Mouse (Mus musculus): ENCODE data around the gene Plekha1. TPM values are rescaled to one million over a fixed set of nuclear protein-coding genes. Genes with fewer than 3 reads are reported as not detected.

The Plekha1 gene
- polyA plus RNA-seq, 1 experiment from 2014 or later = 65.4 TPM

GRCm38 (mm10) chr7:130948563-130949208, 83.1 kb downstream of the Plekha1 start:
- 71% methylated on average over 5 of the region's 5 CpGs for WGBS
- H3K27ac ChIP-seq = no peak overlapping the region
- ATAC-seq (ENCODE audit: low FRiP score) = no peak

DNA sequence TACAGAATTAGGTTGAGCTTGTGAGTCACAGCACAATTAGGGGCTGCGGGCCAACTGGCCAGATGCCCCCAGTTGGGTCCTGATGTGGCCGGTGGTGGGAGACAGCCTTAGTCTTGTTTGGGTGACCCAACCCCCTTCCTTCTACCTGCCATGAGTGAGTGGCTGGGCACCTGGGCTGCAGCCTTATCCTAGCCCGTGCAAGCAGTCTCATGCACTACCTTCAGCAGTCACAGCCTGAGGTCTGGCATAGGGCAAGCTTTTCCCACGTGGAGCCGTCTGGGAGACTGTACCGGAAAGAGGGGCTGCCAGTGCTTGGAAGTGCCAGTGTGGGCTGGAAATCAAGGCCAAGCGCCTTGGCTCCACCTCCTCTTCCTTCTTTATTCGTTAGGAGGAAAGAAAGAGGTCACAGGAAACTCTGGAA, 83.8 kb downstream of the Plekha1 start:
- Histone ChIP-seq H3K27me3 (no peaks in the 10 kb centered on the region), H3K4me2 (no peak overlapping the region), H3K36me3 (no peaks in the 10 kb centered on the region), H3K4me3 (no peak overlapping the region), H3K27ac (no peak overlapping the region), H3K9me3 (no peaks in the 10 kb centered on the region), H3K4me1 (replicated peaks) (no peaks in the 10 kb centered on the region; the same call in 1 of the 2 replicates), H3K9ac (no peak overlapping the region)
- 53% methylated on average over 8 of the region's 8 CpGs for WGBS
- no peak for ATAC-seq (ENCODE audit: low FRiP score)

More at GRCm38 (mm10) chr7:130948563-130949208, 83.1 kb downstream of the Plekha1 start:
- H3K4me2 ChIP-seq = no peak overlapping the region
- no peaks in the 10 kb centered on the region for H3K27me3 ChIP-seq
- no peak overlapping the region for H3K9ac ChIP-seq
- no peaks in the 10 kb centered on the region; the same call in 1 of the 2 replicates for H3K4me1 ChIP-seq (replicated peaks)
- no peaks in the 10 kb centered on the region for H3K36me3 ChIP-seq
- no peak overlapping the region for H3K4me3 ChIP-seq
- no peaks in the 10 kb centered on the region for H3K9me3 ChIP-seq

DNA sequence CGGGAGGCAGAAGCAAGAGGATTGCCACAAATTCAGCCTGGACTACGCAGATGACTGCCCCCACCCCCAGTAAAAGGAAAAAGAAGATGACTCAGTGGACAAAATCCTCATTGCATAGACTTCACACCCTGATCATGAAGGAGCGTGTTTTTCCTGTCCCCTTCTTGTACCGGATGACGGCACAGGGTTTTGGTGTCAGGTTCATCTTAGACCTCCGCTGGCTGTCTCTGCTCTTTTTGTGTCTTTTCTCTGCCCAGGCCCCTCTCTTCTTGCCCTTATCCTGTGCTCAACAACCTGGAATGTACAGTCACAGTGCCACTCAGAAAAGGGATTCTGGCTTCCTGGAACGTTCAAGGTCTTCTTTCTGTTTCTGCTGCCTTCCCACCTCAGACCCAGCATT, 84.9 kb downstream of the Plekha1 start:
- no peaks in the 10 kb centered on the region; the same call in 1 of the 2 replicates for H3K4me1 ChIP-seq (replicated peaks)
- H3K36me3 ChIP-seq = no peaks in the 10 kb centered on the region
- H3K4me3 ChIP-seq = no peak overlapping the region
- no peaks in the 10 kb centered on the region for H3K27me3 ChIP-seq
- H3K4me2 ChIP-seq = no peak overlapping the region
- ATAC-seq (ENCODE audit: low FRiP score) = no peak
- 90% methylated on average over 7 of the region's 7 CpGs for WGBS
- no peak overlapping the region for H3K27ac ChIP-seq
- no peaks in the 10 kb centered on the region for H3K9me3 ChIP-seq
- no peak overlapping the region for H3K9ac ChIP-seq

- Histone ChIP-seq H3K4me2 (no peak overlapping the region), H3K36me3 (no peaks in the 10 kb centered on the region), H3K27me3 (no peaks in the 10 kb centered on the region), H3K9ac (no peak overlapping the region), H3K27ac (no peak overlapping the region), H3K4me1 (replicated peaks) (no peaks in the 10 kb centered on the region; the same call in 1 of the 2 replicates), H3K4me3 (no peak overlapping the region), H3K9me3 (no peaks in the 10 kb centered on the region)
- WGBS = 91% methylated on average over 5 of the region's 5 CpGs
- ATAC-seq (ENCODE audit: low FRiP score) = no peak
These were observed 85.4 kb downstream of the Plekha1 start for GRCm38 (mm10) chr7:130951004-130951403.

DNA sequence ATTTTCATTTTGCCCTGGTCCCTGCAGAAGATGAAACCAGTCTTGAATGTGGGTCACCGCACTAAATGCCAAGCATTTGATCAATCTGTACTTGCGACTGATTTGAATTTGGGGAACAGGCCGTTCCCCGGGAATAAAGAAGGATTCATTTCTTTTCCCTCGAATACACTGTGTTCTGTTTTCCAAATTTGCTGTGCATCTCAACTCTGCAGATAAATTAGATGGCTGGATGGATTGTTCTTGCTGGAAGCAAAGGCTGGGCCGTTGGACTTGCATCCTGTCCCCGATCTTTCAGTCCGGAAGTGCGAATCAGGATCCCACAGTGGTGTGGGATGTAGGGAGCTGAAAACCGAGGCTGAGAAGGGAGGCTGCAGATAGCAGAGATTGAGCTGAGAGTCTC, 87.8 kb downstream of the Plekha1 start:
- WGBS = 91% methylated on average over 10 of the region's 10 CpGs

GRCm38 (mm10) chr7:130954177-130954601, 88.6 kb downstream of the Plekha1 start:
- Histone ChIP-seq H3K9me3 (no peaks in the 10 kb centered on the region), H3K27ac (no peak overlapping the region), H3K9ac (no peak overlapping the region), H3K4me2 (no peak overlapping the region), H3K4me1 (replicated peaks) (no peaks in the 10 kb centered on the region; the same call in 1 of the 2 replicates), H3K4me3 (no peak overlapping the region), H3K36me3 (no peaks in the 10 kb centered on the region), H3K27me3 (no peaks in the 10 kb centered on the region)
- no peak for ATAC-seq (ENCODE audit: low FRiP score)
- WGBS = 92% methylated on average over 10 of the region's 10 CpGs

More for the DNA sequence above, 87.8 kb downstream of the Plekha1 start:
- H3K4me3 ChIP-seq = no peak overlapping the region
- H3K4me1 ChIP-seq (replicated peaks) = no peaks in the 10 kb centered on the region; the same call in 1 of the 2 replicates
- no peaks in the 10 kb centered on the region for H3K27me3 ChIP-seq
- no peak overlapping the region for H3K27ac ChIP-seq
- H3K4me2 ChIP-seq = no peak overlapping the region
- H3K9me3 ChIP-seq = no peaks in the 10 kb centered on the region
- ATAC-seq (ENCODE audit: low FRiP score) = no peak
- no peak overlapping the region for H3K9ac ChIP-seq
- H3K36me3 ChIP-seq = no peaks in the 10 kb centered on the region

DNA sequence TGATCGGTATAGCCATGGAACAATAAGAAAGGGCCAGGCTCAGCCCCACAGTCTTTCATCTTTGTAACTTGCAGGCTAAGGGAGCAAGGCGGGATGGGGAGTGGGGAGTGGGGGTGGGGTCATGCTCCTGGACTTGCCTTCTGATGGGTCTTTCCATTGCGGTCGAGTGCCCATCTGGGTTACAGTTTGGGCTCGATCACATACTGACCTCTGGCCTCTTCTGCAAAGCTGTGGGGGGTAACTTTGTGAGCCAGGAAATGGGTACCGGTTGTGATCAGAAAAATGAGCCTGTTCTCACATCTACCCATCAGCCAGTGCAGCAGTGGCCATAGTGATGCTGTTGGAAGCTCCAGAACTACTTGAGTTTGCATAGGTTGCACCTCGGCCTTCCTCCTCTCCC, 93.0 kb downstream of the Plekha1 start:
- Histone ChIP-seq H3K27me3 (no peaks in the 10 kb centered on the region), H3K4me2 (no peak overlapping the region), H3K4me3 (no peak overlapping the region), H3K27ac (no peak overlapping the region), H3K9me3 (no peaks in the 10 kb centered on the region), H3K36me3 (no peaks in the 10 kb centered on the region), H3K4me1 (replicated peaks) (no peaks in the 10 kb centered on the region), H3K9ac (no peak overlapping the region)
- WGBS = 64% methylated on average over 7 of the region's 7 CpGs
- no peak for ATAC-seq (ENCODE audit: low FRiP score)

GRCm38 (mm10) chr7:130959868-130960267, 94.3 kb downstream of the Plekha1 start:
- no peaks in the 10 kb centered on the region for H3K36me3 ChIP-seq
- no peak overlapping the region for H3K4me2 ChIP-seq
- no peaks in the 10 kb centered on the region for H3K9me3 ChIP-seq
- H3K27ac ChIP-seq = no peak overlapping the region
- ATAC-seq (ENCODE audit: low FRiP score) = no peak
- no peak overlapping the region for H3K4me3 ChIP-seq
- 53% methylated on average over 7 of the region's 7 CpGs for WGBS
- no peaks in the 10 kb centered on the region for H3K27me3 ChIP-seq
- H3K9ac ChIP-seq = no peak overlapping the region
- no peaks in the 10 kb centered on the region for H3K4me1 ChIP-seq (replicated peaks)

DNA sequence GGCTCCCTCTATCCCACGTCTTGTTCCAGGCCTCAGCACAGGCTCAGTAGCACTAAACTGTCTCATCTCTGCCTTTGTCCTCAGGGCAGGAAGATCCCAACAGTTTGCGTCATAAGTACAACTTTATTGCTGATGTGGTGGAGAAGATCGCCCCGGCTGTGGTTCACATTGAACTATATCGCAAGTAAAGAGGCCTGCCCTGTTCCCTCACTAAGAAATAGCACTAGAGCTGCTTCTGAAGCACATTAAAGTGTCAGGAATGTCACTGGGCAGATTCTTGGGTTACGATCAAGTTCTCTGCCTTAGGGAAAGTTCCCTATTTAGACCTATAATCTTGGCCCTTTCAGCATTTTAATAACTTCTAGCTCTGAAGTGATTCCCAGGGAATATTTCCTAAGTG, 95.9 kb downstream of the Plekha1 start:
- Histone ChIP-seq H3K4me3 (no peak overlapping the region), H3K27me3 (no peaks in the 10 kb centered on the region), H3K4me1 (replicated peaks) (peaks cover 14% of the 10 kb centered on the region), H3K9ac (no peak overlapping the region), H3K9me3 (no peaks in the 10 kb centered on the region), H3K36me3 (no peaks in the 10 kb centered on the region), H3K27ac (no peak overlapping the region), H3K4me2 (no peak overlapping the region)
- 92% methylated on average over 6 of the region's 6 CpGs for WGBS
- no peak for ATAC-seq (ENCODE audit: low FRiP score)

Small RNAs within 50 kb of the gene (microRNA-seq; reads per million reads assigned to microRNA genes)
- 0.93 reads per million for gene Mir7061

Other genes starting within 250 kb of the Plekha1 start
- 0.16 TPM in 1 of 2 replicates, not detected in the other for gene Btbd16, start 91.7 kb upstream of the Plekha1 start, polyA plus RNA-seq (2015; fragmentation: Nextera tagmentation; extraction: Ambion mirVana)
- 11.2 and 15.4 TPM in 2 replicates for gene Htra1, start 70.4 kb downstream of the Plekha1 start, polyA plus RNA-seq (2015; fragmentation: Nextera tagmentation; extraction: Ambion mirVana)
- not detected in 2 replicates for gene Dmbt1, start 166.3 kb downstream of the Plekha1 start, polyA plus RNA-seq (2015; fragmentation: Nextera tagmentation; extraction: Ambion mirVana)

Data from hindbrain, embryonic 13.5 days (tissue).